Mouse (Mus musculus): ENCODE data around the gene Aspdh. TPM values are rescaled to one million over a fixed set of nuclear protein-coding genes. Genes with fewer than 3 reads are reported as not detected.

Gene Aspdh
- 0.30 TPM in 1 of 2 replicates, not detected in the other for polyA plus RNA-seq (2012; ENCODE audit: low replicate concordance)

GRCm38 (mm10) chr7:44465111-44465510 is at the start of gene Aspdh:
TSS of gene Aspdh (plus strand) at chr7:44465391.

GRCm38 (mm10) chr7:44428968-44429521 is 36.1 kb upstream of the Aspdh start, which contains the start of gene Lrrc4b:
TSS of gene Lrrc4b (plus strand) at chr7:44429018.

GRCm38 (mm10) chr7:44467811-44468411 is 2.7 kb downstream of the Aspdh start, which contains the start of gene Josd2:
TSS of gene Josd2 (plus strand) at chr7:44467980.

GRCm38 (mm10) chr7:44495992-44496770 is 31.0 kb downstream of the Aspdh start, which contains the start of the genes Emc10 and Fam71e1:
TSS of gene Emc10 (minus strand) at chr7:44496529.
TSS of gene Fam71e1 (plus strand) at chr7:44496581.

Other genes starting within 250 kb of the Aspdh start
- 0.30 TPM in 1 of 2 replicates, not detected in the other for gene Klk1b5, start 249.4 kb upstream of the Aspdh start, polyA plus RNA-seq (2012; ENCODE audit: low replicate concordance)
- 1.5 and 4.1 TPM in 2 replicates for gene Klk1, start 240.0 kb upstream of the Aspdh start, polyA plus RNA-seq (2012; ENCODE audit: low replicate concordance)
- gene Gm36864, start 229.2 kb upstream of the Aspdh start, polyA plus RNA-seq (2012; ENCODE audit: low replicate concordance) = not detected in 2 replicates
- gene 1700028J19Rik, start 218.7 kb upstream of the Aspdh start, polyA plus RNA-seq (2012; ENCODE audit: low replicate concordance) = 0.83 TPM in 1 of 2 replicates, not detected in the other
- gene 2410002F23Rik, start 218.7 kb upstream of the Aspdh start, polyA plus RNA-seq (2012; ENCODE audit: low replicate concordance) = 116 and 153 TPM in 2 replicates
- not detected in 2 replicates for gene Acp4, start 208.0 kb upstream of the Aspdh start, polyA plus RNA-seq (2012; ENCODE audit: low replicate concordance)
- not detected in 2 replicates for gene Gm15517, start 203.9 kb upstream of the Aspdh start, polyA plus RNA-seq (2012; ENCODE audit: low replicate concordance)
- gene Clec11a, start 158.5 kb upstream of the Aspdh start, polyA plus RNA-seq (2012; ENCODE audit: low replicate concordance) = 0.48 and 0.55 TPM in 2 replicates
- 10.4 and 21.0 TPM in 2 replicates for gene Shank1, start 155.1 kb upstream of the Aspdh start, polyA plus RNA-seq (2012; ENCODE audit: low replicate concordance)
- gene Syt3, start 81.3 kb upstream of the Aspdh start, polyA plus RNA-seq (2012; ENCODE audit: low replicate concordance) = 0.24 and 0.44 TPM in 2 replicates
- gene 1700008O03Rik, start 79.6 kb upstream of the Aspdh start, polyA plus RNA-seq (2012; ENCODE audit: low replicate concordance) = 0.23 TPM in 1 of 2 replicates, not detected in the other
- not detected in 2 replicates for gene Lrrc4b, start 36.4 kb upstream of the Aspdh start, polyA plus RNA-seq (2012; ENCODE audit: low replicate concordance)
- gene Josd2, start 2.6 kb downstream of the Aspdh start, polyA plus RNA-seq (2012; ENCODE audit: low replicate concordance) = 650 and 1,462 TPM in 2 replicates
- gene Emc10, start 31.1 kb downstream of the Aspdh start, polyA plus RNA-seq (2012; ENCODE audit: low replicate concordance) = 406 and 427 TPM in 2 replicates
- 6.6 and 8.4 TPM in 2 replicates for gene Fam71e1, start 31.2 kb downstream of the Aspdh start, polyA plus RNA-seq (2012; ENCODE audit: low replicate concordance)
- 0.79 TPM in 1 of 2 replicates, not detected in the other for gene Mybpc2, start 59.3 kb downstream of the Aspdh start, polyA plus RNA-seq (2012; ENCODE audit: low replicate concordance)
- 161 and 223 TPM in 2 replicates for gene Spib, start 66.7 kb downstream of the Aspdh start, polyA plus RNA-seq (2012; ENCODE audit: low replicate concordance)
- gene Pold1, start 83.5 kb downstream of the Aspdh start, polyA plus RNA-seq (2012; ENCODE audit: low replicate concordance) = 279 and 341 TPM in 2 replicates
- gene Nr1h2, start 88.6 kb downstream of the Aspdh start, polyA plus RNA-seq (2012; ENCODE audit: low replicate concordance) = 345 and 359 TPM in 2 replicates
- gene Napsa, start 107.0 kb downstream of the Aspdh start, polyA plus RNA-seq (2012; ENCODE audit: low replicate concordance) = 13.3 and 28.4 TPM in 2 replicates
- 3.2 and 3.3 TPM in 2 replicates for gene Kcnc3, start 125.3 kb downstream of the Aspdh start, polyA plus RNA-seq (2012; ENCODE audit: low replicate concordance)
- 0.11 and 0.28 TPM in 2 replicates for gene Myh14, start 205.5 kb downstream of the Aspdh start, polyA plus RNA-seq (2012; ENCODE audit: low replicate concordance)
- not detected in 2 replicates for gene Izumo2, start 243.4 kb downstream of the Aspdh start, polyA plus RNA-seq (2012; ENCODE audit: low replicate concordance)

All from leukemia stem cell, adult 10-12 weeks (primary cell).